Mouse (Mus musculus): ENCODE results near the gene 3110082I17Rik.
A peak's percentile ranks its signal among the peaks of the same experiment; 100 is the strongest.

The 3110082I17Rik gene

GRCm38 (mm10) chr5:139378986-139379629, 81.2 kb downstream of the 3110082I17Rik start:
- DNase-seq (ENCODE audit: low spot score): no peak

GRCm38 (mm10) chr5:139378271-139378556, 82.1 kb downstream of the 3110082I17Rik start:
- DNase-seq (ENCODE audit: low spot score): no peak

GRCm38 (mm10) chr5:139377468-139378270, 82.7 kb downstream of the 3110082I17Rik start, which contains the start of gene Gpr146:
Gene Gpr146, plus strand, starts transcription at chr5:139377697.
- no peak for DNase-seq (ENCODE audit: low spot score)

GRCm38 (mm10) chr5:139374841-139375240, 85.5 kb downstream of the 3110082I17Rik start:
- no peak for DNase-seq (ENCODE audit: low spot score)

GRCm38 (mm10) chr5:139373889-139374444, 86.4 kb downstream of the 3110082I17Rik start:
- no peak for DNase-seq (ENCODE audit: low spot score)

- DNase-seq (ENCODE audit: low spot score): no peak
Observed at GRCm38 (mm10) chr5:139373126-139373525, 87.2 kb downstream of the 3110082I17Rik start.

GRCm38 (mm10) chr5:139371631-139372401, 88.5 kb downstream of the 3110082I17Rik start:
- peak; percentile 91 for DNase-seq (ENCODE audit: low spot score)

GRCm38 (mm10) chr5:139371118-139371517, 89.2 kb downstream of the 3110082I17Rik start:
- DNase-seq (ENCODE audit: low spot score): no peak

GRCm38 (mm10) chr5:139370336-139370735, 90.0 kb downstream of the 3110082I17Rik start:
- no peak for DNase-seq (ENCODE audit: low spot score)

GRCm38 (mm10) chr5:139368638-139369320, 91.5 kb downstream of the 3110082I17Rik start:
- DNase-seq (ENCODE audit: low spot score): no peak

GRCm38 (mm10) chr5:139367884-139368458, 92.4 kb downstream of the 3110082I17Rik start:
- no peak for DNase-seq (ENCODE audit: low spot score)

- no peak for DNase-seq (ENCODE audit: low spot score)
Observed at GRCm38 (mm10) chr5:139366484-139366883, 93.8 kb downstream of the 3110082I17Rik start.

GRCm38 (mm10) chr5:139365827-139366226, 94.5 kb downstream of the 3110082I17Rik start:
- DNase-seq (ENCODE audit: low spot score): no peak

- DNase-seq (ENCODE audit: low spot score): no peak
Observed at GRCm38 (mm10) chr5:139364911-139365571, 95.3 kb downstream of the 3110082I17Rik start.

- DNase-seq (ENCODE audit: low spot score): peak; percentile 84
Observed at GRCm38 (mm10) chr5:139364260-139364910, 95.9 kb downstream of the 3110082I17Rik start.

GRCm38 (mm10) chr5:139363858-139364257, 96.5 kb downstream of the 3110082I17Rik start:
- DNase-seq (ENCODE audit: low spot score): no peak

GRCm38 (mm10) chr5:139359244-139359643, 101.1 kb downstream of the 3110082I17Rik start:
- no peak for DNase-seq (ENCODE audit: low spot score)

GRCm38 (mm10) chr5:139358653-139359052, 101.7 kb downstream of the 3110082I17Rik start:
- DNase-seq (ENCODE audit: low spot score): no peak

- peak; percentile 68 for DNase-seq (ENCODE audit: low spot score)
Observed at GRCm38 (mm10) chr5:139355235-139355772, 105.0 kb downstream of the 3110082I17Rik start.

- no peak for DNase-seq (ENCODE audit: low spot score)
Observed at GRCm38 (mm10) chr5:139353946-139354345, 106.4 kb downstream of the 3110082I17Rik start.
